Mouse (Mus musculus) monocyte, adult 2 months (primary cell): ENCODE results near the gene Gm973.

Experiments used
- DNase-seq, 2 experiments: peaks; one replicate each; pipeline ENCODE4 v3.0.0; 2022; ENCODE audit warnings: low spot score in 2 of 2, low read depth in 1 of 2

The Gm973 gene

DNA sequence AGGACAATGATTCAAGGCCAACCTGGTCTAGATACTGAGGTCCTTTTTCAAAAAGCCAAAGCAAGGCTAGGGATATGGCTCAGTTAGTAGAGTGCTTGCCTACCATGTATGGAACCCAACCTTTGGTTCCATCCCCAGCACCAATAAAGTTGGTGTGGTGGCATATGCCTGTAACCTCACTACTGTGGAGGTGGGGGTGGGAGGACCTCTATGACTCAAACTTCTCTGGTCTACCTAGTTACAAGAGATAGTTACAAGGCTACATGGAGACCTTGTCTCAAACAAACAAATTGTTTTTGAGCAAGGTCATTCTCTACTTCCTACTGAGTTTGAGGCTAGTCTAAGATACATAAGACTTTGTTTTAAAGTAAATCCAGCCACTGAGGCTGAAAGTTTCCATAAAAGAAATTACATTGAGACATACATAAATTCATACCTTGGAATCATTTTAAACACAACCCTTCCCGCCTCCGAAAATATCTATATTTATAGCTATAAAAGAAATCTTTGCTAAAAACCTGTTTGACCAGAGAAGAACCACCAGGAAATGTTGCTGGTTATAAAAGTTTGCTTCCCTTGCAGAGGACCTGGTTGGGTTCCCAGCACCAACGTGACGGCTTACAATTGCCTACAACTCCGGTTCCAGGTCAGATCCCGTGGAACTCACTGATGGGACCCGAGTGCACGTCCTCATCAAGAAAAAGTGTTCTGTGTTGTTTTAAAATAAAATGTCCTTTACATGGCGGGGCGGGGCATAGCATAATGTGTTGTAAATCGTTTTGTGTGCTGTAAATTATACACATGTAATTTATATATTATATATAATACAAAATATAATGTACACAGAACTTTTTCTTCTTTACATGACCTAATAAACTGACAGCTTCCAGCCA lies 168.1 kb downstream of the Gm973 start:
- no peak for DNase-seq

DNA sequence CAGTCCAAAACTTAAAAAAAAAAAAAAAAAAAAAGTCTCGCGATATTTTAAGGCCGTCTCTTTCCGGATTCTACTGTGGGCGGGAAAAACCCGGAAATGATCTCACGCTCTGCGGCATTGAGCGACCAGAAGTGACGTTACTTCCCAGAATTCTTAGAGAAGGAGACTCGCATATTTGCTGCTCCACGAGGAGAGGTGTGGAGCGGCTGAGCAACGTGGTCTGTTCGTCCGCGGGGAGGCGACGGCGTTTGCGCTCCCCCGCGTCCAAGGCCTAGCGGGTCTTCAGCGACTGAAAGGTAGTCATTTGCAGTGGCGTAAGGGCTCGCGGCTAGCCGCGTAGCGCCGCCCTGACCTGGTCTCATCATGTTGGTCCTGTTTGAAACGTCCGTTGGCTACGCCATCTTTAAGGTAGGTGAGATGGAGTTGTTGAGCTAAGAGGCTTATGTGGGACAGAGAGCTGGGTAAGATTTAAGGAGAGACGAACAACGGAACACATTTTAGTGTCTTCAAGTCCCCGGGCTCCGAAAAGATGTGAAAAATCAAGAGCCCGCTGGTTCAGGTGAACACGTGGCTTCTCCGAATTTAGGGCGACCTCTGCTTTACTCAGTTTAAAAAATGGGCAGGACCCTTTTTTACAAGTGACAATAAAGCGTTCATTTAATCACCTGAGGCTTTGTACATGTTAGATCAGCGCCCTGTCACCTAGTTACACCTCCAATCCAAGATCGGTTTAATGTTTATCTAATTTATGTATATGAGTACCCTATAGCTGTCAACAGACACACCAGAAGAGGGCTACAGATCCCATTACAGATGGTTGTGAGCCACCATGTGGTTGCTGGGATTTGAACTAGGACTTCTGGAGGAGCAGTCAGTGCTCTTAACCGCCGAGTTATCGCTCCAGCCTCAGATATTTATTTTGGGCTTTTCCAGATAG lies 169.0 kb downstream of the Gm973 start, which contains the start of gene Nop58:
Gene Nop58, plus strand, starts transcription at position 153 of the 937 bp plus-strand sequence.
- DNase-seq: peak; percentile 73 to 79
